Mouse (Mus musculus): ENCODE measurements around the gene Vipr2. TPM values are rescaled to one million over a fixed set of nuclear protein-coding genes. Genes with fewer than 3 reads are reported as not detected.

Vipr2 gene
- total RNA-seq (2017) = 4.2 and 7.0 TPM in 2 replicates

GRCm38 (mm10) chr12:116077074-116077854 is at the start of gene Vipr2:
Gene Vipr2 (plus strand): TSS chr12:116077726.
- ATAC-seq (replicated peaks; ENCODE audit: low read depth, poor library complexity, severe bottlenecking) = peak; percentile 84

GRCm38 (mm10) chr12:116028095-116028494 is 49.4 kb upstream of the Vipr2 start:
- peak; percentile 89 for ATAC-seq (replicated peaks; ENCODE audit: low read depth, poor library complexity, severe bottlenecking)

GRCm38 (mm10) chr12:116035346-116035745 is 42.2 kb upstream of the Vipr2 start:
- no peak for ATAC-seq (replicated peaks; ENCODE audit: low read depth, poor library complexity, severe bottlenecking)

DNA sequence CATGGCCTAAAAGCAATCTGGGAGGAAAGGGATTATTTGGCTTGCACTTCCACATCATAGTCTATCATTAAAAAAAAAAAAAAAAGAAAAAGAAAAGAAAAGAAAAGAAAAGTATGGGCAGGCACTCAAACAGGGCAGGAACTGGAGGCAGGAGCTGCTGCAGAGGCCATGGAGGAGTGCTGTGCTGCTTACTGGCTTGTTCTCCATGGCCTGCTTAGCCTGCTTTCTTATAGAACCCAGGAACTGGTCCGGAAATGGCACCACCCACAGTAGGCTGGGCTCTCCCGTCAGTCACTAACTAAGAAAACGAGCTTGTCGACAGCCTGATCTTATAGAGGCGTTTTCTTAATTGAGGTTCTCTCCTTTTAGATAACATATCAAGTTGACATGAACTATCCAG is 32.7 kb upstream of the Vipr2 start:
- no peak for ATAC-seq (replicated peaks; ENCODE audit: low read depth, poor library complexity, severe bottlenecking)

DNA sequence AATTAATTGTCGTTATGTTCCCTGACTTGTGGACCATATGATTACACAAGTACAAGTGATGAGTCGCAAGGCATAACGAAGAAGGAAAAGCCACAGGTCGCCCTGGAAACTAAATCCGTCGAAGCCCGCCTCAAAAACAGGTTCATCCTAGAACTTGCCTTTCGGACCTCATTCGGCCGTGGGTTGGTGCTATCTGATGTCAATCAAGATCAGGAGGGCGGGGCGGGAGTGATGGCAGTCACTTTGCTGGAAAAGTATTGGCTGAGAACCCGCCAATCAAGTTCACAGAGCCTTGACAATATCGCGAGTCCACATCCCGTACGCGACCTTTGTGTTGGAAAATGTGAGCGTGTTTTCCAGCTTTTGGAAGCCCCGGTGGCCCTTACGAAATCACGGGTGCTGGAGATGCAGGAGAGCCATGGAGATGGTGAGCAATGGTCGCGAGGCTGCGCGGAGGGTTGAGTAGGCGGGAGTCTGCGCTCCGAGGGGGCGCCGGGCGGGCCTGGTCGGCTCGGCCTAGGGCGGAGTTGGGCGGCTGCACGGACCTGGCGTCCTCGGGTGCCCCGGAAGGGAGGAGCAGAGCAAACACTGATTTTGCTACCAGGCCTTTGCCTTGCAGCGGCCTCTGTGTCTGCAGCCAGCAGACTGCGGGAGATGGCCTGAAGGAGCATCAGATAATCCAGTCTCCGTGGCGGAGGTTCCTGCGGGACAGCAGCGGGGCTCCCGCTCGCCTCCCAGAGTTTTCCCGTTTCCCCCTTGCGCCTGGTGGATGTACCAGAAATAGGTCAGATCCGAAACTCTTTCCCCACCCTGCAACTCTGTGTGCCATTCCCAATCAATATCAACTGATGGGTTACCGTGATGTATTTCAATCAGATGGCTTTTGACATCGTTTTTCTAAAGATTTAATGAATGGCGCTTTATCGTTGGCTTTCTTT is 29.8 kb upstream of the Vipr2 start, which contains the start of gene Zfp386:
Zfp386 (plus strand) TSS at position 285 of the 938 bp plus-strand sequence.
- peak; percentile 98 for ATAC-seq (replicated peaks; ENCODE audit: low read depth, poor library complexity, severe bottlenecking)

DNA sequence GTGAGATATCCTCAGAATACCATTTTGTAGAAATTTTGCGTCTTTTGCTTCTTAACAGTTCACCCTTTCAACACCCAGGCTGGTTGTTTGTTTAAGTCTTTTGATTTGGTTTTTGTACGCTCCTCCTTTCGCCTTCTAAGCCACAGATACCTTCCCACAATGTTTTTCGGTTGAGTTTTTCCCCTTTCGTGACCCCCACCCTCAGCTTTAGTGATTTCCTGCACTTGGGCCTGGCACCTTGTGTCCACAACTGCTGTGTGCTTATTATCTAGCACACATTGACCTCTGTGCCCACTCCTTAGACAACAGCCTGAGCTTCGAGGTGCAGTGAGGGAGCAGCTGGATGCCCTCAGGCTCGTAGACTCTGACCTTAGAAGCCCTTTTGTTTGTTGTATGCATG is 28.8 kb upstream of the Vipr2 start:
- no peak for ATAC-seq (replicated peaks; ENCODE audit: low read depth, poor library complexity, severe bottlenecking)

DNA sequence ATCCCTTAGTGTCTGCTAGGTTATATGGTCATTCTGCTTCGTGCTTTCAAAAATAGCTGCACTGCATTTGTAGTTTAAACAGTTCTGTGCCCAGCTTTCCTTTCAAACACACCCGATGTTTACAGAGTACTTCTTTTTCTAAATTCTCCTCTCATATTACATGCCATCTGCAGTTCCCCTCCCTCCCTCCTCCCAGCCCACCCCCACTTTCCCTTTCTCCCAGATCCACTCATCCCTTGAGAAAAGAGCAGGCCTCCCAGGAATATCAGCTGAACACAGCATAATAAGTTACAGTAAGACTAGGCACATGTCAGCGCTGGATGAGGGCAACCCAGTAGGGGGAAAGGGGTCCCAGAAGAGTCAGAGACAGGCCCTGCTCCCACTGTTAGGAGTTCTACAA is 28.3 kb upstream of the Vipr2 start:
- no peak for ATAC-seq (replicated peaks; ENCODE audit: low read depth, poor library complexity, severe bottlenecking)

DNA sequence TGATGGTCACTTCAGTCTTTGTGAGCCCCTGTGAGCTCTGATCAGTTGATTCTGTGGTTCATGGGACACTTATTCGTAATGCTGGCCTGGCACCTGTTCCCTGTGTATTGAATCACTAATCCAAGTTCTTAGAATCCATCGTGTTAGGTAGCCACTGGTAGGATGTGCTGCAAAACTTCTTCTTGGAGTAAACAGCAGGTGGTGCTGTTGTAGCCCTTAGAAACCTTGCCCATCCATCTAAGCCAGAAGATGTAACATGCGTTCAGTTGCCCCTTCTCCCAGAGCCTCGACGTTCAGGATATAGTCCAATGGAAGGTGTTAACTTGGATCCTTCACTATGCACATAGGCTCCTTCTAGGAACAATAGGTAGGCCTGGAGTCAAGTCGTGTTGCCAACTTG is 27.8 kb upstream of the Vipr2 start:
- peak; percentile 33; the same call in 1 of the 2 replicates for ATAC-seq (replicated peaks; ENCODE audit: low read depth, poor library complexity, severe bottlenecking)

GRCm38 (mm10) chr12:116054342-116054741 is 23.2 kb upstream of the Vipr2 start:
- peak; percentile 73 for ATAC-seq (replicated peaks; ENCODE audit: low read depth, poor library complexity, severe bottlenecking)

- no peak for ATAC-seq (replicated peaks; ENCODE audit: low read depth, poor library complexity, severe bottlenecking)
Observed at GRCm38 (mm10) chr12:116056112-116056511, 21.4 kb upstream of the Vipr2 start.

DNA sequence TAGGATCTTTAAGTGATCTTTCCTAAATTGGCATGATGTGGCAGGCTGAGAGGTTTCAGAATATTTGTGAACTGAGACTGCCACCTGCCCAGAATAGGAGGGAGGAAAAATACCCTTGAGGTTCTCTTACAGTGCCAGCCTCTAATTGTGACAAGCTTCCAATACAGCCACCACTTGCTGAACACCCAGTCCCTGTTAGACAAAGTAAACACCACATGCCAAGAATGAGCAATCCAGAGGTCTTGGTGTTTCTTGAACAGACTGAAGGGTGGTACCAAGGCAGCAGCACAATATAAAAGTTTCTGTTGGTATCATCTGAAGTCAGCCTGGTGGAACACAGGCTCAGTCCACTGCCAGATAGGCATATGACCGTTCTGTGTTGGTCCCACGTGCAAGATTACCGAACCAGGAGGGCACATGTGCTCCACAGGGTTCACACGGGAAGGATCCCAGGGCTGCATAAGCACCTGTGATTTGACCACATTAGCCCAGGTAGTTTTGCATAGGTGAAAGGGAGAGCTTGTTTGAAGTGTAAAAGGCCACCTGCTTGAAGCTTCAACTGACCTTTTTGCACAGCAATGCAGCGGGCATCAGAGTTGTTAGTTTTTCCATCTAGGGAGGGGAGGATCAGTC is 15.8 kb upstream of the Vipr2 start:
- ATAC-seq (replicated peaks; ENCODE audit: low read depth, poor library complexity, severe bottlenecking) = no peak

DNA sequence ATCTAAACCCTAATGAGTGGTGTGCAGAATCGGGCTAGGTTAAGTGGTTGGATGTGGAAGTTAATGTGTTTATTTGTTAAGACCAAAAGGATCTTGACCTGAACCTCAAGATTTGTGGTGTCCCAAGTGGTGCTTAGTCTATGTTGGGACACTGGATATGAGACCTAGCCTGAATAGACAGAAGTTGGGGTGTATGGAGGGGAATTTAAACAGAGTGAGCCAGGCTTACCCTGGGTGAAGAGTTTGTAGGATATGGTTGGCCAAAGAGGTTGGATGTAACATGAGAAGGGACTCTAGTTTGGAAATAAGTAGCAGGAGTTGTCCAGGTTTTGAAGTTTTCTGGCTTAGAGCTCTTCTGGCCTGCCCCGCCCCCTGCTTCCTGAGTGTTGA is 15.3 kb upstream of the Vipr2 start:
- ATAC-seq (replicated peaks; ENCODE audit: low read depth, poor library complexity, severe bottlenecking) = no peak

GRCm38 (mm10) chr12:116063020-116063419 is 14.5 kb upstream of the Vipr2 start:
- ATAC-seq (replicated peaks; ENCODE audit: low read depth, poor library complexity, severe bottlenecking) = no peak

GRCm38 (mm10) chr12:116071023-116071422 is 6.5 kb upstream of the Vipr2 start:
- peak; percentile 90 for ATAC-seq (replicated peaks; ENCODE audit: low read depth, poor library complexity, severe bottlenecking)

GRCm38 (mm10) chr12:116077855-116078366 is 385 bp downstream of the Vipr2 start:
- peak; percentile 37; the same call in 1 of the 2 replicates for ATAC-seq (replicated peaks; ENCODE audit: low read depth, poor library complexity, severe bottlenecking)

GRCm38 (mm10) chr12:116083125-116083524 is 5.6 kb downstream of the Vipr2 start:
- ATAC-seq (replicated peaks; ENCODE audit: low read depth, poor library complexity, severe bottlenecking) = no peak

DNA sequence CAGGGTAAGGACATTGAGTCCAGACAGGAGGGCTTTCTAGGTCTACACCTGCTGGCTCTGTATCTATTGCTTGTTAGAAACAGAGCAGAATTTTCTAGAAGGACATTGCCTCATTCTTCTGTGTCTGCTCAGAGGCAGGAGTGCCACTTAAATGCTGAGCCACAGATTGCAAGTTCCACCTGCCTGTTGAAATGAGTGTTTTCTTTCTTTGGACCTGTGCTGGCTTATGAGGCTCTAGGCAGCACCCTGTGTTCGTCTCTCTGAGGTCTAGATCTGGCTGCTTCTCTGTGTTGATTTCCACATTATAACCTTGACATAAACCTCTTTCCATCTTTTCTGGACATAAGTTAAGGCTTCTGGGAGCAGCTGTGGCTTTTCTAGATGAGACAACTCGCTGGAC is 6.8 kb downstream of the Vipr2 start:
- no peak for ATAC-seq (replicated peaks; ENCODE audit: low read depth, poor library complexity, severe bottlenecking)

GRCm38 (mm10) chr12:116086951-116087600 is 9.6 kb downstream of the Vipr2 start:
- no peak for ATAC-seq (replicated peaks; ENCODE audit: low read depth, poor library complexity, severe bottlenecking)

GRCm38 (mm10) chr12:116089836-116090235 is 12.3 kb downstream of the Vipr2 start:
- no peak for ATAC-seq (replicated peaks; ENCODE audit: low read depth, poor library complexity, severe bottlenecking)
